Mouse (Mus musculus) G1E-ER4 (cell line): ENCODE measurements at regions not wholly inside any gene's neighbourhood (a gene's known extent, or its start where the extent isn't known, plus 50 kb on each side); places are given as distances from the start of the nearest gene placed in this dataset.

Experiments
- GATA1 ChIP-seq: IDR thresholded peaks from one replicate; pipeline ENCODE4 v1.8.0; 2012; ENCODE audit warnings: low read length, inconsistent platforms

DNA sequence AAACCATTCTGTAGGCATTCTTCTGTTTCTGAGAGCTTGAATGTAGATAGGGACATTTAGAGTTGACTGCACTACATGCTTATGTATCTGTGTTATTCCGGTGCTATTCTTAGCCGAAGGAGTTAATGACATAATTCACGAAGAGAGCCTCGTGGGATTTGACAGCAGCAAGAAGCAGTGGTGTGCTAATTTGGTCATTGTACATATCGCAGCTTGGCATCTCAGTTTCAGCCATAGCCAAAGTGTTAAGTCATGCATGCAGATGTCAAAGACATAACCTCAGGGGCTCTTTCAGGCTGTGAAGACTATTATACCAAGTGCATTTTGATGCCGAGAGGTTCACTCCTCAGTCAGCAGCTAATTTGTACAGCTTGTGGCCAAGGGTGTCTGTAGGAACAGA is 125.1 kb upstream of the Itga1 start:
- TF ChIP-seq GATA1, result no peak

DNA sequence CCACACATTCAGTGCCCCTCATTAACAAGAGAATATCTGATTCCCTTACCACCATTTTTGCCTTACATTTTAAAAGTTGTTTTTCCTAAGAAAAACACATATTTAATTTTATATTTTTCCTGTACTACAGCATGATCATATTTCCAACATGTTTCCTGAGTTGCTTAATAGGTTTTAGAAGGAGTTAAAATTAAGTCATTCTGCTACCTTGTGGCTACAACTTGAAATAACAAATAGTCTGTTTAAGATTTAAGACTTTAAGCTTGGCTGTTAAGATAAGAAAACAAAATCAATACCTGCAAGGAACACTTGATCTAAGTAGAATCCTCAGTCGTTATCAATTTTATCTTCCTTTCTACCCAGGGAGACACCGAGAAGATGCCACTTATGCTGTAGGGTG is 117.9 kb upstream of the Itga1 start:
- TF ChIP-seq GATA1, result no peak

DNA sequence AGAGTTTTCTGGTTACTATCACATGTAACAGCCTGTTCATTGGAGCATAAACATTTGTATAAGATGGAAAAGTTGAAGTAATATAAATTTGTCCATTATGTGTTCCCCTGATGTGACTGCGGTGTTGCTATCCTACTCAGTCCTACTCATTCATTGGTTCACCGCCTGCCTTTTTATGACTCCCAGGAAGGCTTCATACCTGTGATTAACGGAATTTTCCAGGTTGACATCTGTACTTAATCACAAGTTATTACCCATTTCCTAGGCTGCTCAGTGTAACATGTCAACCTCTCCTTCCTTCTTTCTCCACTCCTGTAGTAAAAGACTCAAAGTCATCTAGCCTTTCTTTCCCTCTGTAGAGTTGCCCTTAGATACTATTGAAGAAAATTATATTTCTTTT is 109.5 kb upstream of the Itga1 start:
- TF ChIP-seq GATA1, result no peak

DNA sequence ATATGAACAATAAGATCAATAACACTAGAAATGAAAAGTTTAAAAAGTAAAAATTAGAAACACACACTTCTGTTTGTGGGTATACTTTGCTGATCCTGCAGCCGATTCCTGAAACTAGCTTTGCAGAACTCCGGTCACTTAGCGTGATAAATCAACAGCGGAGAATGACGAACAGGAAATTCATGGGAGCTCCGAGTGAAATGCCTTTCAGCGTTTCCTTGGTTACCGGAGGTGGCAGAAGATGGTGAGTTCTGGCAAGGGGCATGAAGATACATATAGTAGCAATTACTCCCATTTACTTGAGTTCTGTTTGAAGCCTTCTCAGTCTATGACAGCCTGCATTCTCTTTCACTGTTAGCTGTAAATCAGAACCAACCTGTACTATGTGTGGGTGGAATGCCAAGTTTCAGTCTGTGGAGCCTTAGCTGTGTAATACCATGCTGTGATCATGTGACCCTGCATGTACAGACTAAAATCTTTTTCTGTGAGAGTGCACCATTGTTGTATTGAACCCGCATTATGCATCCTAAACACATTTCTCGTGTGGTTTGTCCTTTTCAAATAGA is 109.0 kb upstream of the Itga1 start:
- no peak for TF ChIP-seq GATA1

DNA sequence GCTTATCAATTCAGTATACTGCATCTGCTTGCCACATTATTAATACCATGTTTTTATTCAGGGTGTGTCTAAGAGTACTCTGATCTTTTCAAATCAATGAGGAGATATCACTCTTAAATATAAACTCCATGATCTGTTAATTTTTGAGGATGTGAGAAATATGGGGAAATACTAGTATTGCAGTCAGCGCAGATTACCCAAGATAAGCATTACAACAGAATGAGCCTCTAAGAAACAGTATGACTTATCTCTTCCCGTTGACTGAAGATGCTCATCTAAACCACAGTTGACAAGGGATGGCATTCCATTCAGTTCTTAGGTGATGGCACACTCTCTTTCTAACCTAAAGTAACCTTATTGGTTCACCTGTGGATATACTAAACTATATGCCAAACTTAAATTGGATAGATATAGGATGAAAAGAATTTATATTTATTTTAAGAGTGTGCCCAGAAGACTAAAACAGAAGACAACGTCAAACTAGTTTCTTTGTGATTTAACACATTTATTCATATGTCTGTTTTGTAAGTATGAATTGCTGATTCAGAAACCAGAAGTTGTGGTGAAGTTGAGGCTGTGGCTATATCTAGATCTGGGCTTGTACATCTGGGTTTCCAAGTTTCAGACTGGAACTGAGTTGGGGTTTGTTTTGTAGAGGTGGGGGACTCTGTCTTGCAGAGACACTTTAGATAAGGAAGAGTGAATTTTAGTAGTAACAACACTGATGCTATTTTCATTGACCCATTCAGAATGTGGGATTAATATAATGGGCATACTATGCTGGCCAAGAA is 107.8 kb upstream of the Itga1 start:
- no peak for TF ChIP-seq GATA1

DNA sequence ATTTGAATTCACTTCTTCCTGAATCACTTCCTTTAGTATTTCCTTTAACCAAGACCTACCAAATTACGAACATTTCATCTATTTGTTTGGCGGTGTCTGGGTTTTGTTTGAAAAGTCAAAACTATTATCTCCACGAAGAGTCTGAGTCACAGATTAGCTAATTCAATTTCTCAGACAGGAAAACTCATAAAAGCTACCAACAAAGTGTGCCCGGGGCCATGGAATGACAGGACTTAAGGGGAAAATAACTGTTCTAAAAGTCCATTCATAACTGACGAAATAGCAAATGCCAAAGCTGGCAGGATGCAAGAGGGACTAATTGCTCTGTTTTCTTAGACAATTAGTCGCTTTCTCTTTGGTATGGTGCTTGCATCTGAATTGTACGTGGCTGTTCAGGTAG is 105.0 kb upstream of the Itga1 start:
- no peak for TF ChIP-seq GATA1

DNA sequence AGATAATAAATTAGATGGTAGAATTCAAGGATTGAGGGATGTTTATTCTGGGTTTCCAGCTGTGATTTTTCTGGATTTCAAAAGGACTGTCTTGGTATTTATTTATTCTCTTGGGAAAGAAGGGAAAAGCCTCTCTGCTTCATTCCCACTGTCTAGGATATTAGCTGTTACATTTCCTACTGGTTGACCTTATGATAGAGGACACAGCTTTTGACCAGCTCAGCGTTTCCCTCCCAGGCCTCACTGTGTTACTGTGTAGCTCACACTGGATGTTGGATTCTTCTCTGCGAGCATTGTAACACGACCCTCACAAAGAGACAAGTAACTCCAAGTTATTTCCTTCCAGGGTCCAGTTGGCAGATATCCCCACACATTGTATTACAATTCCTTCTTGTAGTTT is 97.4 kb upstream of the Itga1 start:
- no peak for TF ChIP-seq GATA1

DNA sequence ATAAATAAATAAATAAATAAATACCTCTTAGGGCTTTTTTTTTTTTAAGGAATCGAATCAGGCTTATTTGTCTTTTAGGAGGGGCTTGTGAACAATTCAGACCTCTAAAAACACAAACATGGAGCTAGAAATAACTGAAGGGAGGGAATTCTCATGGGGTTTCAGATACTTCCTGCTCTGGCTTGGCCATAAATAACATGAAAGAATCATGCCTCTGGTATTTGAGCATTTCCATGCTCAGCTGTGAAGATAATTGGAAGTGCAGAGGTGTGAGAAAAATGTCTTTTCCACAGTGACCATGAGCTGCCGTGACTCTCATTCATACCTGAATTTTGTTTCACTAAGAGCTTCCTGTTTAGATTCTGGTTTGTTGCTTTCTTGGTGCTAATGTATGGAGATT is 86.3 kb upstream of the Itga1 start:
- TF ChIP-seq GATA1, result no peak

DNA sequence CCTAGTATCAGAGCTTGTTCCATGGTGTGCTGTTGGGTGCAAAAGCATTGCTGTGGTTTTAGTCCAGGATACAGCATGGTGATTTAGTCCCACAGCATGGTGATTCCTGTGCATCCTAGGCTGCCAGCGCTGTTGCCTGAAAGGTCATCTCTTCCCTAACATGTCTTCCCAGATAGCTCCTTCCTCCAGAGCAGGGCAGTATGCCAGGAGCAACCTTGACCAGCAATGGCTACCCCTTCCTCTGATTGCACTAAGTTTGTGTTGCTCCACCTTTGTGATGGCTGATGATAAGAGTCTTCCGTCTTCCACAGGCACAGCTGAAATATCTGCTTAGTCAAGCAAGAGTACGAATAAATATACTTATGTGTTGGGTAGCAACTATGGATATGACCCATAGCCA is 85.6 kb upstream of the Itga1 start:
- no peak for TF ChIP-seq GATA1

DNA sequence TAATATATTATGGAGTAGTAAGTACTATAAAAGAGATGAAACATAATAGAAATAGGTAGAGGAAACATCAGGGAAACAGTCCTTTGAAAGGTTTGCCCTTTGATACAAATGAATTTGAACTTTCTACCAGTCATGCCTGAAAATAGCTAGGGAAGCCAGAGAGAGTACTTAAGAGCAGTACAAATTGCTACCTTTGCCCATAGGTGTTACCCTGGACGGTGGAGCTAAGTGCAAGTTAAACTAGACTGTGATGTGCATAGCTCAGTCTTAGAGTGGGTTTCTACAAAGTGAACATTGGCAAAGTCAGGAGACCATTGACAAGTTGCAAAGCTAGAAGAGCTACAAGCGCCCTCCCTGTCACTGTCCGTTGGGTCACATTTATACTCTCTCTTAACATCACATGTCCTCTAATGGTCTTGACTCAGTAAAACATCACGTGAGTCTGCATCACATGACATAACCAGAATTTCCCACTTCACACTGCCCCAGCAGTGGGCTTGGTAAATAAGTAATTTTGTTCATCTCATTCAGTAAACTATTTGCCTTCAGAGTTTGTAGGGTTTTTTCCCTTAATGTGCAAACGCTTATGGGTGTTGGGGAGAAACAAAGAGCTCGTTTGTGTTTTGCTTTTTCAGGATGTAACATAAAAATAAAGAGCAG is 80.6 kb upstream of the Itga1 start:
- no peak for TF ChIP-seq GATA1

DNA sequence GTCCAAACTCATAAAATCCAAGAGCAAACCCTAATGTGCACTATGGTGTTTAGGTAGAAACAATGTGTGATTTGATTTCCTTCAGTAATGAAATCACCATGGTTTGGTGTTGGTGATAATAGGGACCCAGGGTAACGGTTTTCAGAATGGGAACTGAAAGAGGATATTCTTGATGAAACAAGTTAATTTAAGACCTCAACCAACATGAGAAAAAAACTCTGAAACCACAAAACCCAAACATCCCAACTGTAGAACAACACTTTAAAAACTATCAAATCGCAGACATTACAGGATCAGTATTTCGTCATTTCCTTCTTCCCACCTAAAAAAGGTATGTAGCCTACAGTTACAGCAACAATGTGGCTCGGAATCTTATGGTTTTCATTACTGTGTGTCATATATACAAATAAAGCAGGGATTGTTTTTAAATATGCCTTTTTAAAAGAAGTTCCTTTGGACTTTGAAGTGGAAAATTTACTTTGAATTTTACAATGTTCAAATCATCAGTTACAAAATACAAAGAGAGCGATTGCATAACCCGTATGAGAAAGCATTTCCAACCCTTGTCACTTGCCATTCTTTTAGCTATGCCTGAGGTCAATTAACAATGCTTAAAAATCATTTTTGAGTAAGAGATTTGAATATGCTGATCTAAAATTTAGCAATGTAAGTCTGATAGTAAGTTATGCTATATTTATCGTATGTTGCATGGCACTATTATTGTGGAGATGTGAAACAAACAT is 76.6 kb upstream of the Itga1 start:
- TF ChIP-seq GATA1, result no peak

DNA sequence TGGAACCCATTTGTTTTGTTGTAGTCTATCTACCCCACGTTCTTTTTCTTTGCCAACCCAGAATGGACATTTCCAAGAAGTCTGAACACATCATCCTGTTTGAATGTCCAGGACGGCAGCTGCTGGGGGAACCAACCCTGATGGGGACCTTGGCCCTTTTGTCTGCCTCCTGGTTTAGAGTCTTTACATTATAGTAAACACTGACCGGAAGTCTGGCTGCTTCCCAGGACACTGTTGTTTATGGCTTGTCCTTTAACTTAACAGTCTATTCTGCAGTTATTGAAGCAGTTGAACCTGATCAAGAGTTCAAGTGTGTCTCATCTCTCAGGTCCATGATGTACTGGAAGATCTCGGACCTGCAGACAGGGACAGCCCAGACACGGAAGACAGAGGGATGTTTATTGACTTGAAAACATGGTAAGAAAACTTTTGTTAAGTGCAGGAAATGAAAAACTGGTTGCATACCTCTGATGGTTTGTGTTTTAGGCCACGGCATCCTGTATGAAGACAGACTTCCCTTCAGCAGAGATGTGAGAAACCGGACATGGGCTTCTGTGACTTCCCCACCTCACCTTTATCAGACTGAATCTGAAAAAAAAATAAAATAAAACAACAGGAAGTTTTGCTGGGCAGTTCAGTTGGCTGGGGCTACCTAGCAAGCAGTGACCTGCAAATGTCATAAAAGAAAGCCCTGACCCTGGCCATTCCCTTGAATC is 69.7 kb upstream of the Itga1 start:
- TF ChIP-seq GATA1, result no peak

DNA sequence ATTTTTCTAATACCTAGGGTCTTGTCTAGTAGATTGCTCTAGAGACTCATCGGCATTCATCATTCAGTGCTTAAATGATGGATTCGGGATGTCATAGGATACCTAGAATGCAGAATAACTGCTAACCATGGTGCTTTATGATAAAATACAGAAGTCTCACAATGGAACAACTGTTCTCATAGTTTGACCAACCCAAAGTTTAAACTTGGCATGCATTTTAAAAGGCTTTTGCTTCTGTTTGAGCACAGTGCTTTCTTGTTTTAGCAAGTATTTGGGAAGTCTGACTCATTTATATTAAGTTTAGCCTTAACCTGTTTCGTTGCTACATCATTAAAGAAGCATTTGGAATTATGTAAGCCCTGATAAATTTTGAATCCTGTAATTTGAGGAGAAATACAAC is 64.2 kb upstream of the Itga1 start:
- TF ChIP-seq GATA1, result no peak

DNA sequence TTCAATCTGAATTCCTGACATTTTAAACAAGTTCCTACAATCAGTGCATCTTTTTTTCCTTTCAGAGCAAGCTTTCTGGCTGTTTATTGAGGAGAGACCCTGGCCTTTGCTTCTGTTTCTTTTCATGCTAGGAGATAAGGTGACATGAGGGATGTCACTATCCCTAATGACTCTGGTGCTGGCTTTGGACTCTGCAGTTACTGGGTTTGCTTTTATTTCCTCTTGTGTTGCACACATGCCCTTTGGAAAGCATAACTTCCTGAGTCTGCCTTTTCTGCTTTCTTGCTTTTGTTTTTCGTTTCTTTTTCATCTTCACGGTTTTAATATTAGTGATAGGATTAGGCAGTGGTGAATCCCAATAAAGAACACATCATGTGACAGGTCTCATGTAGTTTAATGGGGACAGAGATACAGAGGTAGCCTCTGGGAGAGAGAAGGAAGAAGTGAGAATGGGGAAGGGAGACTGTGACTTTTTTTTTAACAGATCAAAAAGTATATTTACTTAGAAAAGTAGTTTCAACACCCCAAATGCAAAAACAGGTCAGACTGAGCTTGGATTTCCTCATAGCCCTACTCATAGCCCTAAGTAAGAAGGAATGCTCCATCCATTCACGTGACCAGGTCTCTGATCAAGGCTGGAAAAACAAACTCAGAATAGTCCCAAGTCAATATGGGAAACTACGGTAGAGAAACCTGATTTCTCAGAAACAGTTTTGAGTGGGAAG is 61.1 kb upstream of the Itga1 start:
- no peak for TF ChIP-seq GATA1

DNA sequence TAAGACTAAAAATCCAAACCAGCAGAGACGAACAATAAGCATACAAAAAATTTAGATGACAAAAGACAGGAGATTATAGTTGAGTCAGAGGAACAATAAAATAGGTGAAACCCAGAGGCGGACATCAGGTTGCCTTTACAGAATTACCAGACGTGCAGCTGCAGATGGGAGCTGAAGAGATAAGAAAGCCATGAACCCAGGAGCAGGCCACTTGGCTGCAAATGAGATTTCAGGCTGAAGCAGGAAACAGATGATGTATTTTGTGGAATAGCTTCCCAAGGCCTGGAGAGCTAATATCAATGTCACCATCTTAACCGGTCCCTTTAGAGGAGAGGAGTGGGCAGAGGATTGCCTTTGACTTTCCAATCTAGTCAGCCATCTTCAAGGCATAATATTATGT is 57.6 kb upstream of the Itga1 start:
- TF ChIP-seq GATA1, result no peak
